Mouse (Mus musculus): ENCODE measurements around the gene Wdfy1.

- TF ChIP-seq POLR2A (IDR thresholded peaks at IDR 0.05; ENCODE audit: insufficient read depth, low read depth, low read length) (no peak), EP300 (IDR thresholded peaks at IDR 0.05; ENCODE audit: insufficient read depth, low read depth, low read length) (no peak)
Measured at GRCm38 (mm10) chr1:79713081-79713480, 62.9 kb downstream of the Wdfy1 start.

Measured in heart, adult 2 months (tissue).